Mouse (Mus musculus) spleen, adult 12 weeks (tissue): ENCODE results near the gene Tspan33.
"Not testable (repeated sequence)": the region's sequence is repeated elsewhere in the genome, so short reads cannot be mapped to it uniquely, and the experiment has no call there.

ENCODE experiments used
- DNase-seq: peaks from one replicate; pipeline ENCODE4 v3.0.0; 2022; ENCODE audit warnings: low spot score

Tspan33 gene

GRCm38 (mm10) chr6:29693953-29694352, at the start of gene Tspan33:
Gene Tspan33 (plus strand): TSS chr6:29694222.
- peak; percentile 87 for DNase-seq

GRCm38 (mm10) chr6:29649494-29650169, 44.4 kb upstream of the Tspan33 start:
- DNase-seq = peak; percentile 78

GRCm38 (mm10) chr6:29650170-29650549, 43.9 kb upstream of the Tspan33 start:
- DNase-seq = no peak

- no peak for DNase-seq
Measured at GRCm38 (mm10) chr6:29653271-29653670, 40.8 kb upstream of the Tspan33 start.

GRCm38 (mm10) chr6:29658626-29659475, 35.2 kb upstream of the Tspan33 start:
- DNase-seq = no peak

GRCm38 (mm10) chr6:29659964-29660363, 34.1 kb upstream of the Tspan33 start:
- DNase-seq = no peak

- DNase-seq = no peak
Measured at GRCm38 (mm10) chr6:29660662-29661307, 33.2 kb upstream of the Tspan33 start.

GRCm38 (mm10) chr6:29667266-29667665, 26.8 kb upstream of the Tspan33 start:
- DNase-seq = no peak

GRCm38 (mm10) chr6:29671741-29672140, 22.3 kb upstream of the Tspan33 start:
- DNase-seq = no peak

- no peak for DNase-seq
Measured at GRCm38 (mm10) chr6:29672563-29673411, 21.2 kb upstream of the Tspan33 start.

- no peak for DNase-seq
Measured at GRCm38 (mm10) chr6:29673739-29674138, 20.3 kb upstream of the Tspan33 start.

GRCm38 (mm10) chr6:29679947-29680550, 14.0 kb upstream of the Tspan33 start:
- not testable (repeated sequence) for DNase-seq

GRCm38 (mm10) chr6:29681853-29682252, 12.2 kb upstream of the Tspan33 start:
- no peak for DNase-seq

- DNase-seq = no peak
Measured at GRCm38 (mm10) chr6:29684686-29685085, 9.3 kb upstream of the Tspan33 start.

- DNase-seq = no peak
Measured at GRCm38 (mm10) chr6:29685952-29686351, 8.1 kb upstream of the Tspan33 start.

- DNase-seq = no peak
Measured at GRCm38 (mm10) chr6:29689458-29689857, 4.6 kb upstream of the Tspan33 start.

- no peak for DNase-seq
Measured at GRCm38 (mm10) chr6:29694375-29695289, 610 bp downstream of the Tspan33 start.

- DNase-seq = peak; percentile 40
Measured at GRCm38 (mm10) chr6:29695290-29695674, 1.3 kb downstream of the Tspan33 start.

- peak; percentile 46 for DNase-seq
Measured at GRCm38 (mm10) chr6:29695975-29696374, 2.0 kb downstream of the Tspan33 start.

GRCm38 (mm10) chr6:29697139-29697538, 3.1 kb downstream of the Tspan33 start:
- DNase-seq = no peak
